Mouse (Mus musculus) mouse embryonic stem cell (cell line): ENCODE measurements around the gene Ralgps1.

Source experiments
- in situ Hi-C, 2 experiments: fragments of 300-500 bp; cut with MboI; formaldehyde crosslinking; loops; 1 replicate in 1 of 2; 3 replicates in 1 of 2; pipeline ENCODE4 v1.14.3; 2019 to 2020; ENCODE audit warnings: low sequenced_read_pairs in 2 of 2, low pct_unique_long_range_greater_than_20kb in 1 of 2, mixed read lengths in 1 of 2; ENCODE audit not compliant: unreplicated experiment in 1 of 2

The Ralgps1 gene

DNA sequence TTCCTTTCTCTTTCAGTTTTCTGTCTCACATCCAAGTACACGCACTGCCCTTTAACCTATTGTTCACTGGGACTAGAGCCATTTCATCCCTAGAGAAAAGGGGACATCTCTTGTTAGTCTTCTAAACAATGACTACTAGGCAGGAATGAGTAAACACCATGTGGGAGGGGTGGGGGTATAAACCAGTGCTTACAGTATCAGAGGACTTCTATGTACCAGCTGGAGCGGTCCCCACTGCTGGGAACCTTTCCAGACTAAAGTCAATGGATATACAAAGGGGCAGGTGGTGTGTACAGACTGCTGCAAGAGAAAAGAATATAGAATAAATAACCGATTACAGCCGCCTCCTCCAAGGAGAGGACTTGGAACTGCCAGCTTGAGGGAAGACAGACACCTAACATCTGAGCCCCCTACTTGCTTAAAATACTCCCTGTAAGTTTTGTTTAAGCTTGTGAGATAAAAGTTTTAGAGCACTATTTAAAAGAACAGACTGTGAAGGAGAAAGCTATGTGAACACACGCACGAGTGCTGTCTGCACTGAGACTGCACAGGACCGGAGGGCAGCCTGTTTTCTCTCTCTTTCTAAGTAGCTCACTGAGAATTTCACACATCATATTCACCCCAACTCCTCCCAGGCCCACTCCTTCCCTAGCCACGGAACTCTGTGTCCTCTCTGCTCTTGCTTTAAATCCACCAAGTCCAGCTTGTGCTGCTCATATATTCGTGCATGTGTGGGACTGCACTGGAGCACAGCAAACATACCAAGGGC lies 5.4 kb downstream of the Ralgps1 start:
- in situ Hi-C loops: no loop called here

DNA sequence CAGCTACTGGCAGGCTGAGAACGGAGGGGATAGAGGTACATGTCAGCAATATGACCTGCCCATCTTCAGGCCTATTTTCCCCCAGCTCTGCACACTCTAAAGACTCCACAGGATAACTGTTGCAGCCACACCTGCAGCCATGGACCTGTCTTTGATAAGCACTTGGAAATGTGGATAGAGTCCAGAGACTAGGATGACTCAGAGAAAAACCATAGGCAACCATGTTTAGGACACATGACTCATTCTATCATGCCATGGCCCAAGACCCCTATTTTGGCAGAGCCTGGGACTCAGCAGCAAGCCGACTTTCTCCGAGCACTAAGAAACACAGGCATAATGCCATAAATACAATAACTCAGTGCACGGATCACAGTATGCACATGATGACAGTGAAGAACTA lies 6.6 kb downstream of the Ralgps1 start:
- in situ Hi-C loops: no loop called here

DNA sequence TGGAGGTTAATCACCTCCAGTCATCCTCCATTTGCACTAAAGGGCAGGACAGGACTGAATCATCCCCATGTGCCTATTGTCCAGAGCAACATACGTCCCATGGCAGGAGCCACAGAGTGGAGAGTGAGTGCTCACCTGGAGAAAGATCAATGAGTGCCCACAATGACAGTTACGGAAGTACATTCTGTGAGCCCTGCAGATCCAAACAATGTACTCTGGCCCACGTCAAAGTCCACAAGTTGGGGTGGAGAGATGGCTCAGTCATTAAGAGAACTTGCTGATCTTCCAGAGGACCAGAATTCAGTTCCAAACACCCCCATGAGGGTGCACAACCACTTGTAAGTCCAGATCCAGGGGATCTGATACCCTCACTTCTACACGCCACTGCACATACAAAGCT lies 7.4 kb downstream of the Ralgps1 start:
- in situ Hi-C loops: no loop called here

DNA sequence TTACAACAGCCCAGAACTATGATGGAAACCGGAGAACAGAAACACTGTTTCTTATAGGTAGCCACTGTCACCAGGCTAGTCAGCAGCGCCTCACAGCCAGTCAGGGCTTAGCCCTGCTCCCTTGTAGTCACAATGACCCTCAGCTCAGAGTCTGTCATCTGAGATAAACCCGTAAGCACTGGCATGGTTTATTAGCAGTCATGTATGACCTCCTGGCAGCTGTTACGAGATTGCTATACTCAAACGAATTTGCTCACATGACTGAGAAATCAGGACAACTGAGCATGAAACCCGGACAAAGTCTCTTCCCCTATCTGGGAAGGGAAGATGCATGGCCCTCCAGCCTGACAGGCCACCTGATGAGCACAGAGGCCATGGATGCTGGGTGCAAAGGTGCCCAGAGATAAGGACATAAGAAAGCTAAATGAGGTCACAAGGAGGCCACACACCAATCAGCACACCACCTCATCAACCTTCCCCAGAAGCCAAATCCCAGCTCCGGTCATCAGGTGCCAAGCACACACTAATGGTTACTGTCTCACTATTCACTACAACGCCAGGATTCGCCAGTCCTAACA lies 10.1 kb downstream of the Ralgps1 start:
- in situ Hi-C loops: no loop called here

DNA sequence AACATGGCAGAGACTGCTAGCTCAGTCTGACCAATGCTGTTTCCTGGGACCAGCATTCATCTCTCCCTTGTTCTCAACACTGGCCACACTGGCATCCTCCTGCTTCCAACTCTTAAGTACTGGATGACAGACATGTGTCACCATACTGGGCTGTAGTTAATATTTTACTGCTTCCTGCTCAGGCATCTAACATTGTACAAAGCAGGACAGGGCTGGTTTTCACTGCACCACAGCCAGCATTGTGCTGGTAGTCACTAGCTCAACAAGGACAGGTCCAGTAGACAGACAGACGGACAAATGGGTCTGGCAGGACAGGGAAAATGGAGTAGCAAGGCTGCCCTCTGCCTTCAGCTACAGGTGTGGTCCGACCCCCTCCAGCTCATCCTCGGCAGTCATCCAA lies 10.7 kb downstream of the Ralgps1 start:
- in situ Hi-C loops: no loop called here

DNA sequence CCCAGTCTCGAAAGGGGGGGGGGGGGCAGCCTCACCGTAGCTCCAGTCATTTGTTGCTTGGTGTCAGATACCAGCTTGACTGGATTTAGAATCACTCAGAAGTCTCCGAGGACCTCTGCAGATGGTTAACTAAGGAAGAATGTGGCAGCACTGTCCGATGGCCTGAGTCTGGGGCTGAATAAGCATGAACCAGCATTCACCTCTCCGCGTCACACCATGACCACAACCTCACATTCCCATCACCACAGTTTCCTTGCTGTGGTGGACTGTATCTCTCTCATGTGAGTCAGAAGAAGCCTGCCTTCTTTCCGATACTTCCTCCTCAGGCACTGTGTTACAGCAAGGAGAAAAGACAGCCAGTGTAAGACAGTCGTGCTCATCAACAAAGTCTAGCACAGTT lies 12.1 kb downstream of the Ralgps1 start:
- in situ Hi-C loops: no loop called here

DNA sequence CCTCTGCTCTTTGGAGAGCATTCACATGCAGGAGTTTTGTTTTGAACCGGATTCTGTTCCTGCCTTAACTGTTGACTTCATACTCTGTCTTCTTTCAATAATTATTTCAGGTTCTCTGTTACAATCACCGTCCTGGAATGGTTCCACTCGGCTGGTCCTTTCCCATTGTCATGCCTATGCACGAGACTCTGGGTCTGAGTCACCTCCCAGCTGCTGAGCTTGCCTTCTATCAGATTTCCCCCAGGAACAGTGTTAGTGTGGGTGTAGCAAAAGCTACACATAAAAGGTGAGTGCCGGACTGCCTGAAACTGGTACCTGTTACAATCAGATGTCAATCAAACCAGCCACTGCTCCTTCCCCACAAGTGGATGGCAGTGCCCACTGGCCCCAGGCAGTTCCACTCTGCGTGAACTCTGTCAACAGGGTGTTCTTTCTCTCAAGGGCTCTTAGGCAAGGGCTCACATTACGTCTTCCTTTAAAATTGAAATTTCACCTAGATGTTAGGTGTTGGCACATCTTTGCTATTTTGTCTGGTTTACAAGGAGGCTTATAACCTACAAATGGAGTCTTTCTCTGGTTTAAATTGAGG lies 13.9 kb downstream of the Ralgps1 start:
- in situ Hi-C loops: no loop called here

DNA sequence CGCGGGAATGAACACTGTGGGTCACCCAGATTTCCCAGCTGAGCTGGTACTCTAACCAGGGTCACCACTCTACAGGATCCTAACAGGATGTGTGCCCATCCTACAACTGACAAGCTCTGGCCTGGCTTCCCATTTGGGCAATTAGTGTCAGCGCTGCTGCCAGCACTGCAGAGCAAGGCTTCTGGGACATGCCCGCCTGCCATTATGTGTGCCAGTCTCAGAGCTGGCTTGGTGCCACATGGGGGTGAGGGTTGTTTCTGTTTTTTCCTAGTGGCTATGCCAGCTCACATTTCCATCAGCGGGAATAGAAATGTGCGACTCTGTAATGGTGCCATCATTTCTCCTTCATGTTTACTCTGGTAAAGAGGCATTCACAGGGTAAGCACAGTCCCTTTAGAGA lies 15.7 kb downstream of the Ralgps1 start:
- in situ Hi-C loops: no loop called here

DNA sequence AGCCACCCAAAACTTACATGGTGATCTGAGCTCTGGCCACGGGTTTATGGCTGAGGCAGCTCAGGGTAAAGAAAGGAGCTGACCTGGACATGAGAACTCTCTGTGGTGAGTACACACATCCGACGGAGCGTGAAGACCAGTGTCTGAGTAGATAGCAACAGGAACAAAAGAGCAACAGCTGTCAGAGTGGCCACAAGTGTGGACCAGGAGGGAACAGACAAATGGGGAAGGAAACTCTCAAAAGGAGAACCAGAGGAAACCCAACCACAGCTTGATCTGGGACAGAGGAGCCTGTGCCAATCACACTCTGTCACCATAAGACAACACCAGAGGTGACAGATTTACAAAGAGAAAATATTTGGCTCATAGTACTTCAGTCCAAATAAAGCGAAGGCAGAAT lies 17.9 kb downstream of the Ralgps1 start:
- in situ Hi-C loops: loop anchor here (5.0 kb wide), 1 partner anchor 196 kb away; no protein-coding TSS in a partner anchor

DNA sequence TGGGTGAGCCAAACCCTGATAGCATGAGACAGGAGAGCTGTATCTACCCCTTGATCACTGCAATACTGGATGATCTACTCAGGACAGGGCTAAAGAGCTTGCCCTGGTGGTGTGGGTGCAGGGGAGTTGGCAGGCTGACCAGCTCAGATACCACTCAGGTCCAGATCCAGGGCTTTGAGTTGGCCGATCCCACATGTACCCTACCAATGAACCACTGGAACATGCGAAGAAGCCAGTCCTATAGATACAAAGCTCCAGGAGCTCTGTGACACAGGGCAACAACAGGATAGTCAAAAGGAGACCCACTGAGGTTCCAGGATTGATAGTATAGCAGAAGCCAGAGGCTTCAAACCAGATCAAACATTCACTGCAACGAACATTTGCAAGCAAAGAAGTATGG lies 19.8 kb downstream of the Ralgps1 start:
- in situ Hi-C loops: loop anchor here (5.0 kb wide), 1 partner anchor 194 kb away; no protein-coding TSS in a partner anchor

DNA sequence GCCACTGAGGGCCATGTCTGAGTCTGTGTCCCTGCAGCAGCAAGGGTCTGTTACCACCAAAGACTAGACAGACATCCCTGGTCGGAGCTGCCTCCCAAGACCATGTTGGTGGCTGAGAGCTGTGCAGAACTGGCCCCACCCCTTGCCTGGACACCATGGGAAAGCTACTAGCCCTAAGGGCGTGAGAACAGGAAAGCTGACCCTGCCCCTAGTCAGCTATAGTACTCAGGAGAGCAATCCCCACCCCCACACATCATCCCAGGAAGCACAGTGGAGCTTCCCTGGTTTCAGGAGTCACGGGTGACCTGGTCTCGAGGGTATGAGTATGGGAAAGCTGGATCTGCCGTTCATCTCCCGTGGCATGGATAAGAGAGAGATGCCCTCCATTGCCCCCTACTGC lies 20.4 kb downstream of the Ralgps1 start:
- in situ Hi-C loops: loop anchor here (5.0 kb wide), 1 partner anchor 194 kb away; no protein-coding TSS in a partner anchor

DNA sequence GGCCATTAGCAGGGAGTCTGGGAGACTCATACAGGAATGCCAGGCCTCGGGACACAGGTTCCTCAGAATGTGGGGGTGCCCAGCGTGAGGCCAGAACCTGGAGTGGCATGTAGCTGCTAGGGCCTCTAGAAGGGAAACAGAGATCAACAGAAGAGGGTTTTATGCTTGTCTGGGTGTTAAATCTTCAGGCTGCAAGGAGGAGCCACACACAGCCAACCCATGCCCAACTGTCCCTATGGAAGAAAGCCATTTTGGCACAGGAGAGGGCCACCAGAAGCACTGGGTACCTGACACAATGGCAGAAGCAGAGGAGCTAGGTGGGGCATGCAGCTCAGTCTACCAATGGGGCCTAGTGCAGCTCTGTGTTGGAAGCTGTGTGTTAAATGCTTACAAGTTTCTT lies 21.7 kb downstream of the Ralgps1 start:
- in situ Hi-C loops: loop anchor here in 1 of 2 experiments (10.0 kb wide), 1 partner anchor 125 kb away; no protein-coding TSS in a partner anchor

DNA sequence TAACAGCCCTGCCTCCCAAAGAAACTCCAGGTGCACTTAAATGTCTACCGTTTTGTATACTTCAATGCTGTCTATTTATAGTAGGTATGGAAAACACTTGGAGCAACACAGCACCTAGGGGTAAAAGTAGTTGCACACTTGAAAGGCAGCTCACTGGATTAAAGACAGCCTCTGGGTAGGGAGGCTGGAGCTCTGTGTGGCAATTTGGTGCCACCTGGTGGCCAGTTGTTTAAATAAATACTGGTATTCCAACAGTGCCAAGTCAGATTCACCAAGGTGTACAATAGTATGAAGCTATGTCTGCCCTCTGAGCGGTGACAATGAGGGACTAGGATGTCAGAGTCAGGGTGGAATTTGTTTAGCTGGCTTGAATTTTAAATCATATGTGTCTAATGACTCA lies 22.2 kb downstream of the Ralgps1 start:
- in situ Hi-C loops: loop anchor here in 1 of 2 experiments (10.0 kb wide), 1 partner anchor 124 kb away; no protein-coding TSS in a partner anchor

DNA sequence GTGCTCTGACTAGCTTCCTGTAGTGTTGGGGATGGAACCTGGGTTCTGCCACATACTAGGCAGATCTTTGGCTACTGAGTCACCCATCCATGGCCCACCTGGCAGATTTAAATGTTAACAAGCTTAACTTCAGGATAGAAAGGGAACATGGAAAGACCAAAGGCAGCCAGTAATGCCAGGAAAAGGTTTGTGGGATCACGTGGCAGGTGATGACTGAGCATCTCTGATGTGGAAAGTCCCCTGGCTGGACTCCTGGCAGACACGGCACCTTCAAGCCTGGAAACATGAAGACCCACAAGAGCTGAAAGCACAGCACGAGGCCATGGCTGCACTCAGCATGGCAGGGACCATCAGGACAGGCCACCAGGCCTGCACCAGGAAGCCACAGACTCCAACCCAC lies 23.0 kb downstream of the Ralgps1 start:
- in situ Hi-C loops: loop anchor here in 1 of 2 experiments (10.0 kb wide), 1 partner anchor 123 kb away; no protein-coding TSS in a partner anchor

DNA sequence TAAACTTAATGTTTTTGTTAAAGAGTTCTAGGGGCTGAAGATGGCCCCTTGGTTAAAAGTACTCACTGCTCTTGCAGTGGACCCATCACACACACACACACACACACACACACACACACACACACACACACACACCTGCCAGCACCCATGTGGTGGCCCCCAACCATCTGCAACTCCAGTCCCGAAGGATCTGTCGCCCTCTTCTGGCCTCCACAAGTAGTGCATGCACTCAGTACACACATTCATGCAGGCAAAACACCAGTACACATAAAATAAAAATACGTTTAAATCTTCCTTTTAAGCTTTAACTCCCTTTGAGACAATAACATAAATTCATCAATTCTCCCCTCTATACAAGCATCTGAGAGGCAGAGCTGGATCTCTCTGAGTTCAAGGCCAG lies 23.7 kb downstream of the Ralgps1 start:
- in situ Hi-C loops: loop anchor here in 1 of 2 experiments (10.0 kb wide), 1 partner anchor 123 kb away; no protein-coding TSS in a partner anchor

DNA sequence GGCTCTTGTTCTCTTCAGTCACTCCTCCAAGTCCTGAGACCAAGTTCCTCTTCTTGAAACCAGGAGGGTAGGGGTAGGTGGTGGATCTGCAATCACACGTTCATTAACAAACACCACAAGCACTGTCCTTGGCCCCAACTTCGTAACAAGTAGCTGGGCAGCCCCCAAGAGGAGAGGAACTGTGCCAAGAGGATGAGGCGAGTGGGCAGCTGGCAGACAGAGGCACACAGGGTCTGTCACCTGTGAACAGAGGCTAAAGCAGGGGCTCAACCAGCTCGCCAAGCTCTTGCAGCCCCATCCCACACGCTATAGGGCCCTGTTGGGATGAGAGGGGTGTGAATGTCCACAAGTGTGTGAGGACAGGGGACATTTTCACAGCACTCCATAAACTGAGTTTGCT lies 24.5 kb downstream of the Ralgps1 start:
- in situ Hi-C loops: loop anchor here in 1 of 2 experiments (10.0 kb wide), 1 partner anchor 122 kb away; no protein-coding TSS in a partner anchor

DNA sequence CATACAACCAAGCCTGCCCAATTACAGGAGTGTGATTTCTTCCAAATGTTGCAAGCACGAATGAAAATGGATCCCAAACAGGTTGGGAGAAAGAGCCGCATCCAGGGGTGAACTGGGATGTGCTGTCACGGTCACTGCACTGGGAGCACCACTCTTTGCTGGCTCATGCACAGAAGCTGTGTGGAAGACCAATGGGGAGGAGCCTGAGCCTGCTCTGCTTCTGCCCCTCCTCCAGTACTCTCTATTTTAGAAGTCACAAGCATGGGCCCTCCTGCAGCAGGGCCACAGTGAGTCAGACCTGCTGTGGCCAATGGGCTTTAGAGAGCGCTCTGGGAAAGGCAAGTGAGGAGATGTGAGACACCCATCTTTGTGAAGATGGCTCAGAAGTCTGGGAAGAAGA lies 25.3 kb downstream of the Ralgps1 start:
- in situ Hi-C loops: loop anchor here in 1 of 2 experiments (10.0 kb wide), 1 partner anchor 121 kb away; no protein-coding TSS in a partner anchor

DNA sequence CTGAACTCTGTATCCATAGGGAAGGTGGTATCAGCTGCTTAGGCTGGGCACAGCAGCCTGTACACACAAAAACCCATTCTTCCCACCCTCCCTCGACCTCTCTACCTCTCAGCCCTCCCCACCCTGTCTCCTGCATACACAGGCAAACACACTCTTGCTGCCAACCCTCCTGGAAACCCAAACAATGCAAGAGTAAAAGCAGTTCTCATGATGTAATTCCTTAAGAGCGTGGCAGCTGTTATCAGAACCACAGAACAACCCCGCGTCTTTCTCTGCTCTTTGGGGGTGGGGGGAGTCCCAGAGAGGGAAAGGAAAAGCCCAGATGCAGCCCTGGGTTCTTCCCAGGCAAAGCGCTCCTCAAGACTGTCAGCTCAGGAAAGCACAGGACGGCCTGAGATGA lies 25.8 kb downstream of the Ralgps1 start:
- in situ Hi-C loops: loop anchor here in 1 of 2 experiments (10.0 kb wide), 1 partner anchor 121 kb away; no protein-coding TSS in a partner anchor

DNA sequence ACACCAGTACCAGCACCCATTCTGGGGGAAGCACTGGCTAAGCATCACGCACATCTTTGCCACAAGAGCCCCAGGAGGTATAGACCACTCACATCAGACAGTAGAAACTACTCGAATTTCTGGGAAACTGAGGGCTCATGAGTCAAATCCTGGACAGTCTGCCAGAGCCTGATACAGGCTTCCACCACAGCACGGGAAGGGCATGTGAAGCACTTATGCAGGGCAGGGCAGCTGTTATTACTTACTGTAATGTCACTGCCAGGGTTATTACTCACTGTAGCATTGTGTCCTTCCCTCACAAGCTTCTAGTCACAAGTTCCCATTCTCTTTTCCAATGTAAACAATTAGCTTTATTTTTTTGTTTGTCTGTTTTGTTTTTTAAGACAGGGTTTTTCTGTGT lies 27.9 kb downstream of the Ralgps1 start:
- in situ Hi-C loops: loop anchor here in 1 of 2 experiments (10.0 kb wide), 1 partner anchor 119 kb away; no protein-coding TSS in a partner anchor
